Mouse (Mus musculus): ENCODE measurements around the gene Ggta1. TPM values are rescaled to one million over a fixed set of nuclear protein-coding genes. Genes with fewer than 3 reads are reported as not detected.

Gene Ggta1
- total and polyA plus RNA-seq, 3 experiments = 40.5 to 55.8 (median 46.9) TPM

DNA sequence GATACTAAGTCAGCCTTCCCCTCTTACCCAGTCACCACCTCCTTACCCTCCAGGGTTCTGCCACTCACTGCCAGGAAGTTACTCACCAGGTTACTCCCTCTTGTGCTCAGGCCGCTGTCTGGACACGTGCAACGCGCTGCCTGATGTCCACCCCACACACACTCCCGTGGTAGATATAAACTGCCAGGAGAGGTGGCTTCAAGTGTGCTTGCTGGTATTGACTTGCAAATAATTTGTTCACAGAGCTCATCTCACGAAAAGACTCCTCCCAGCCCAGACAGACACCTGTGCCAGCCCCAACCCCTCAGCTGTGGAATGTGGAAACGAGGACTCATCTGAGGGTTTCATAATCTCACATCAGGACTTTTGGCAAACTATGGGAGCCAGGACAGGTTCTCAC is 17.4 kb downstream of the Ggta1 start:
- peak; percentile 79 for DNase-seq (ENCODE audit: extremely low read depth)
- Histone ChIP-seq H3K79me2 (replicated peaks; ENCODE audit: control insufficient read depth, extremely low read depth, insufficient read depth, poor library complexity, severe bottlenecking) (peaks cover 62% of the 10 kb centered on the region), H3K4me1 (ENCODE audit: control insufficient read depth in 1 of 2, insufficient read depth in 2 of 2) (peaks cover 44 to 71% of the 10 kb centered on the region in 2 experiments), H3K36me3 (replicated peaks in 1 of 2; ENCODE audit: control insufficient read depth in 1 of 2, insufficient read depth in 1 of 2, low read length in 1 of 2) (peaks cover 4 to 27% of the 10 kb centered on the region in 2 experiments), H3K27me3 (replicated peaks) (no peaks in the 10 kb centered on the region), H3K27ac (ENCODE audit: insufficient read depth, low read depth) (peak overlapping the region; percentile 93), H3K4me2 (ENCODE audit: insufficient read depth, low read depth, poor library complexity, severe bottlenecking) (peak overlapping the region; percentile 80), H3K4me3 (replicated peaks in 1 of 3; ENCODE audit: low read depth in 2 of 3, low read length in 2 of 3, poor library complexity in 1 of 3) (peak overlapping the region; percentile 49 to 65 (median 59)), H3K9ac (ENCODE audit: insufficient read depth, low read depth) (peak overlapping the region; percentile 82), H3K9me3 (replicated peaks; ENCODE audit: low read length) (no peaks in the 10 kb centered on the region)
- in situ Hi-C loops (cut with MboI; ENCODE audit: low pct_ligation_motif_present, low pct_unique_long_range_greater_than_20kb, low sequenced_read_pairs) (no loop called here), dilution Hi-C loops (cut with MboI; ENCODE audit: extremely low pct_ligation_motif_present, extremely low pct_unique_long_range_greater_than_20kb, low sequenced_read_pairs) (no loop called here)
- peak; percentile 86 for TF ChIP-seq SIN3A (IDR thresholded peaks at IDR 0.05; ENCODE audit: low read length)
- no peak for TF ChIP-seq ZC3H11A (IDR thresholded peaks at IDR 0.05; ENCODE audit: low read depth, low read length)
- peak; percentile 92 for TF ChIP-seq MAX (IDR thresholded peaks at IDR 0.05; ENCODE audit: low read length)
- no peak for TF ChIP-seq ZNF384 (IDR thresholded peaks at IDR 0.05; ENCODE audit: low read depth, low read length)
- no peak for TF ChIP-seq GABPA (IDR thresholded peaks at IDR 0.05; ENCODE audit: insufficient replicate concordance, low read depth, low read length)
- TF ChIP-seq MEF2A (IDR thresholded peaks at IDR 0.05; ENCODE audit: borderline replicate concordance, low read depth, low read length) = peak; percentile 58; the same call in 1 of the 2 replicates
- no peak; the same call in 1 of the 2 replicates for TF ChIP-seq HCFC1 (IDR thresholded peaks at IDR 0.05; ENCODE audit: low read depth, low read length)
- no peak for TF ChIP-seq CHD1 (IDR thresholded peaks at IDR 0.05; ENCODE audit: low read depth, low read length)
- TF ChIP-seq ETS1 (conservative IDR thresholded peaks at IDR 0.05; ENCODE audit: low read depth, low read length) = peak; percentile 91
- TF ChIP-seq CTCF (conservative IDR thresholded peaks at IDR 0.05 in 1 of 2, IDR thresholded peaks at IDR 0.05 in 1 of 2; ENCODE audit: low read depth in 2 of 2, low read length in 2 of 2) = no peak
- peak; percentile 98 for TF ChIP-seq MXI1 (IDR thresholded peaks at IDR 0.05; ENCODE audit: low read depth, low read length)
- no peak; the same call in 1 of the 2 replicates for TF ChIP-seq RAD21 (IDR thresholded peaks at IDR 0.05; ENCODE audit: low read depth, low read length)
- peak; percentile 93 for TF ChIP-seq MYC (IDR thresholded peaks at IDR 0.05; ENCODE audit: low read depth, low read length)
- peak; percentile 86 for TF ChIP-seq EP300 (IDR thresholded peaks at IDR 0.05; ENCODE audit: low read length)
- TF ChIP-seq KAT2A (IDR thresholded peaks at IDR 0.05; ENCODE audit: insufficient replicate concordance, low read length) = 0 out of 2 replicates have a peak, but pooled peaks have one; percentile 58
- TF ChIP-seq NELFE (IDR thresholded peaks at IDR 0.05; ENCODE audit: low read depth, low read length) = peak; percentile 56; the same call in 1 of the 2 replicates
- TF ChIP-seq JUND (conservative IDR thresholded peaks at IDR 0.05; ENCODE audit: low read depth, low read length) = peak; percentile 65
- no peak for TF ChIP-seq E2F4 (IDR thresholded peaks at IDR 0.05; ENCODE audit: insufficient replicate concordance, low read depth, low read length)
- peak; percentile 73; the same call in 1 of the 2 replicates for TF ChIP-seq RCOR1 (conservative IDR thresholded peaks at IDR 0.05; ENCODE audit: low read depth, low read length)
- TF ChIP-seq TCF12 (IDR thresholded peaks at IDR 0.05; ENCODE audit: low read depth, low read length) = peak; percentile 93
- no peak for TF ChIP-seq USF1 (IDR thresholded peaks at IDR 0.05; ENCODE audit: low read depth, low read length)
- no peak for TF ChIP-seq MAFK (IDR thresholded peaks at IDR 0.05; ENCODE audit: insufficient replicate concordance, low read length)
- TF ChIP-seq BHLHE40 (IDR thresholded peaks at IDR 0.05; ENCODE audit: low read depth, low read length) = peak; percentile 98
- peak; percentile 87 for TF ChIP-seq MAZ (IDR thresholded peaks at IDR 0.05; ENCODE audit: low read depth, low read length)
- TF ChIP-seq TBP (conservative IDR thresholded peaks at IDR 0.05; ENCODE audit: low read depth, low read length) = peak; percentile 63; the same call in 1 of the 2 replicates
- TF ChIP-seq JUN (IDR thresholded peaks at IDR 0.05; ENCODE audit: insufficient read depth, low read depth, low read length) = peak; percentile 61; the same call in 1 of the 2 replicates
- TF ChIP-seq NRF1 (IDR thresholded peaks at IDR 0.05; ENCODE audit: low read depth, low read length) = no peak; the same call in 1 of the 2 replicates
- TF ChIP-seq POLR2A (IDR thresholded peaks at IDR 0.05; ENCODE audit: low read depth, low read length) = peak; percentile 70
- 0 out of 2 replicates have a peak, but pooled peaks have one; percentile 15 for TF ChIP-seq POLR2AphosphoS2 (IDR thresholded peaks at IDR 0.05; ENCODE audit: low read depth, low read length)
- no peak for TF ChIP-seq ELF1 (IDR thresholded peaks at IDR 0.05; ENCODE audit: low read depth, low read length)
- no peak for TF ChIP-seq PAX5 (IDR thresholded peaks at IDR 0.05; ENCODE audit: low read length)
- TF ChIP-seq ZKSCAN1 (IDR thresholded peaks at IDR 0.05; ENCODE audit: borderline replicate concordance, low read depth, low read length) = no peak
- TF ChIP-seq UBTF (IDR thresholded peaks at IDR 0.05; ENCODE audit: low read depth, low read length) = no peak
- TF ChIP-seq SMC3 (IDR thresholded peaks at IDR 0.05; ENCODE audit: low read depth, low read length) = peak; percentile 11; the same call in 1 of the 2 replicates
- TF ChIP-seq CHD2 (IDR thresholded peaks at IDR 0.05; ENCODE audit: low read length) = peak; percentile 48
- TF ChIP-seq ZMIZ1 (IDR thresholded peaks at IDR 0.05; ENCODE audit: low read depth, low read length) = peak; percentile 64
- no peak; the same call in 1 of the 2 replicates for TF ChIP-seq USF2 (conservative IDR thresholded peaks at IDR 0.05; ENCODE audit: low read depth, low read length)
- peak; percentile 83 for TF ChIP-seq IRF4 (IDR thresholded peaks at IDR 0.05; ENCODE audit: low read depth, low read length)

Data from CH12.LX (cell line).